Mouse (Mus musculus) lung, embryonic 16.5 days (tissue): Measurements from ENCODE around the gene Inpp5b. TPM values are rescaled to one million over a fixed set of nuclear protein-coding genes. Genes with fewer than 3 reads are reported as not detected.
"Not testable (repeated sequence)": the region's sequence is repeated elsewhere in the genome, so short reads cannot be mapped to it uniquely, and the experiment has no call there.

ENCODE experiments used
- ATAC-seq: fragments of 200-750 bp; cut with Nextera tagmentation; 2 replicates; pipeline ENCODE4 v1.8.0; 2017; ENCODE audit warnings: low read depth, mild to moderate bottlenecking, moderate library complexity
- H3K27ac ChIP-seq: fragments of 300-500 bp; sonication (generic); 2 replicates; pipeline ENCODE4 v1.5.1; 2014; ENCODE audit warnings: mild to moderate bottlenecking, control low read depth, low read length
- H3K27me3 ChIP-seq: fragments of 300-500 bp; sonication (generic); 2 replicates; pipeline ENCODE4 v1.6.1; 2014; ENCODE audit warnings: low read depth, low read length, mixed read lengths; ENCODE audit not compliant: control insufficient read depth, insufficient read depth
- H3K36me3 ChIP-seq: fragments of 300-500 bp; sonication (generic); 2 replicates; pipeline ENCODE4 v1.6.1; 2014; ENCODE audit warnings: low read length; ENCODE audit not compliant: control insufficient read depth, insufficient read depth
- H3K4me1 ChIP-seq: fragments of 300-500 bp; sonication (generic); replicated peaks from 2 replicates; pipeline ENCODE4 v1.6.1; 2014; ENCODE audit warnings: low read length, mixed read lengths; ENCODE audit not compliant: control insufficient read depth, insufficient read depth
- H3K4me2 ChIP-seq: fragments of 300-500 bp; sonication (generic); 2 replicates; pipeline ENCODE4 v1.6.1; 2014; ENCODE audit warnings: low read depth, low read length, control low read depth
- H3K4me3 ChIP-seq: fragments of 300-500 bp; sonication (generic); 2 replicates; pipeline ENCODE4 v1.5.1; 2014; ENCODE audit warnings: mild to moderate bottlenecking, low read length, control low read depth
- H3K9ac ChIP-seq: fragments of 300-500 bp; sonication (generic); 2 replicates; pipeline ENCODE4 v1.6.1; 2014; ENCODE audit warnings: low read length, control low read depth
- H3K9me3 ChIP-seq: fragments of 300-500 bp; sonication (generic); 2 replicates; pipeline ENCODE4 v1.6.1; 2016; ENCODE audit warnings: low read length; ENCODE audit not compliant: control insufficient read depth
- WGBS: fragments of 180-500 bp; shearing (Covaris S2); extraction: QIAGEN DNeasy Blood & Tissue Kit; methylation state at CpG from one replicate; pipeline ENCODE4 v1.1.7; 2014; 5-methylcytosine and 5-hydroxymethylcytosine counted together
- polyA plus RNA-seq: library from polyadenylated mRNA; unstranded; fragments of >200 nt; fragmentation: Nextera tagmentation; extraction: Ambion mirVana; gene quantifications from 2 replicates; pipeline ENCODE4 v1.2.1, GENCODE M21; 2015

Gene Inpp5b
- polyA plus RNA-seq, 1 experiment from 2014 or later: 36.0 TPM

DNA sequence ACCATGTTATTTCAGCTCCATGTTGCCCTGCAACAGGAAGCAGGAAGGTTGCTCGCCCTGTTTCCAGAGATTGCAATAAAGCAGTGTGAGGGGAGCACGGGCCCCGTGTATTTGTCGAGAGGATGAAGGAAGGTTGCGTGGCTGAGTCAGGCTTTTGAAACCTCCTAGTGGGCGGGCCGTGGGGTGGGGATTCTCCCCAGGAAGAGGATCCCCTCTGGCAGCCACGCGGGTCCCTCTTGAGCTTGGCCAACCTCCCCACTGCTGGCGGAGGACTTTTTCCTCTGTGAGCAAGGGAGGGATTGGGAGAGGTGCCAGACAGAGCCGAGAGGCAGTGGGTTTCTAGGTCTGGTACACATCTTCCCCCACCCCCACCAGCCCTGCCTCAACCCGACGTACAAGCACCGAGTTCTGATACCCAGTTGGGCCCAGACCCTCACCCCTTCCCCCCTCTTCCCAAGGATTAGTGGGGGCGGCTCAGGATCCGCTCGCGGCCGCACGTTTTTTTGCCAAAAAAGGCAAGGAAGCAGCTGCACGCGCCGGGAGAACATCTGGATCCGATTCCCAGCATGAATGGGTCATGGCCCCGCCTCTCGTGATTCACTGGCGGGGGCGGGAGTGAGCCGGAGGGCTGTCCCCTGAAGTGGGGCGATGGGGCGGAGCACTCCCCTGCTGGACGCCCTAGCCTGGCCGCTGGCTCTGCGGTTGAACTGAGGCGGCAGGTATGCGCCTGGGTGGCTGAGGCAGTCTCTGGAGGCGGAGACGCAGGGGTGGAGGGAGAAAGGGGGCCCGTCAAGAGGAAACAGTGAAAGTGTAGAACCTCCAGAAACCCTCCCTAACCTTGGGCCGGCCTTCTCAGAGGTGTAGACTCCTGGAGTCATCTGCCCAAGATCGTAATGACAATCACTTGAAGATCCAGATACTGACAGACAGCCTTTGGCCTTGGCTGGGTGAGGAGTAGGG lies 32.9 kb upstream of the Inpp5b start:
- H3K4me1 ChIP-seq: peaks cover 36% of the 10 kb centered on the region
- no peaks in the 10 kb centered on the region for H3K9me3 ChIP-seq
- H3K9ac ChIP-seq: peak overlapping the region; percentile 65
- peak overlapping the region; percentile 69 for H3K4me2 ChIP-seq
- H3K36me3 ChIP-seq: no peaks in the 10 kb centered on the region; the same call in 1 of the 2 replicates
- peak overlapping the region; percentile 46 for H3K4me3 ChIP-seq
- 1% methylated on average over 41 of the region's 41 CpGs for WGBS
- H3K27ac ChIP-seq: peak overlapping the region; percentile 96
- H3K27me3 ChIP-seq: no peaks in the 10 kb centered on the region
- peak; percentile 90 for ATAC-seq

DNA sequence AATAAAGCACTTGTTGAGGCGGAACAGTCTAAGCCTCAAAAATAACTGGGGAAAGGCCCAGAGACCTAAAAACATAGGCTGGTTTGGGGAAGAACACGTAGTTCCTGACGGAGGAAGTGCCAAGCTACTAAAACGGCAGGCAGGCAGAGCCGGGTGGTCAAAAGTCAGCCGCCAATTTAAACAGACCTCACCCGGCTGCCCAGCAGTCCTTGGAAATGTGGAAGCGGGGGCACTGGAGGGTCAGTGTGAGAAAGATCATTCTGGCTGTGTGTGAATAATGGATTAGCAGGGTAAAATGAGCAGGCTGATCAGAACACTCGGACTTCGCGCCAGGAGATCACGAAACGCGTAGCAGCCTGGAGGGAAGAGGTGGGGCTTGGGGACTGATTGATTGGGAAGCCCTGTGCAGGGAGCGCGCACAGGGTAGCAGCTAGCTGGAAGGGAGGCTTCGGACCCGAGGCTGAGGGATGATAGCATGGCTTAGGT lies 31.6 kb upstream of the Inpp5b start:
- WGBS: 3% methylated on average over 18 of the region's 18 CpGs
- H3K4me1 ChIP-seq: peaks cover 24% of the 10 kb centered on the region
- ATAC-seq: no peak

DNA sequence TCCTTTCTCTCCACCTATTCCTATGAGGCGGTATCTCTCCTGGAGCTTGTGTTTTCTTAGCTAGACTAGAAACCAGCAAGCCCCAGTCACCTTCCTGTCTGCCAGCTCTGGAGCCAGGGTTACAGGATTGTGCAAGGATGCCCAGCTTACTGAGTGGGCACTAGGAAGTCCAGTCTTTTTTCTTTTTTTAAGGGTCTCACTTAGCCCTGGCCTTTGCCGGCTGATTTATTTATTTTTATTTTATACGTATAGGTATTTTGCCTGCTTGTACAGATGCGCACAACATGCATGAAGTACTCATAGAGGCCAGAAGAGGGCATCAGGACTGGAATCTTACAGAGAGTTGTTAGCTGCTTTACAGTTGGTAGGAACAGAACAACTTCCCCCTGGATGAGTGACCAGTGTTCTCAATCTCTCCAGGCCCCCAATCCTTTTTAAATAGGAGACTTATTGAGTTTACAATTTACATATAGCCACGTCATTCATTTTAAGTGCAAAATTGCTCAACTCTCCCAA lies 30.8 kb upstream of the Inpp5b start:
- H3K4me3 ChIP-seq: no peak overlapping the region
- H3K36me3 ChIP-seq: no peaks in the 10 kb centered on the region; the same call in 1 of the 2 replicates
- H3K9me3 ChIP-seq: no peaks in the 10 kb centered on the region
- H3K4me2 ChIP-seq: no peak overlapping the region
- no peak overlapping the region for H3K27ac ChIP-seq
- peaks cover 19% of the 10 kb centered on the region for H3K4me1 ChIP-seq
- H3K9ac ChIP-seq: no peak overlapping the region
- no peaks in the 10 kb centered on the region for H3K27me3 ChIP-seq
- 5% methylated on average over 5 of the region's 5 CpGs for WGBS
- ATAC-seq: no peak

More for the DNA sequence above, 31.6 kb upstream of the Inpp5b start:
- H3K36me3 ChIP-seq: no peaks in the 10 kb centered on the region; the same call in 1 of the 2 replicates
- no peaks in the 10 kb centered on the region for H3K27me3 ChIP-seq
- peak overlapping the region; percentile 69 for H3K4me2 ChIP-seq
- peak overlapping the region; percentile 30 for H3K4me3 ChIP-seq
- H3K9me3 ChIP-seq: no peaks in the 10 kb centered on the region
- peak overlapping the region; percentile 59 for H3K9ac ChIP-seq
- peak overlapping the region; percentile 96 for H3K27ac ChIP-seq

- Histone ChIP-seq H3K27ac (no peak overlapping the region), H3K27me3 (no peaks in the 10 kb centered on the region), H3K36me3 (peaks cover 4% of the 10 kb centered on the region; the same call in 1 of the 2 replicates), H3K4me3 (no peak overlapping the region), H3K4me1 (peaks cover 19% of the 10 kb centered on the region), H3K9me3 (no peaks in the 10 kb centered on the region), H3K9ac (no peak overlapping the region), H3K4me2 (no peak overlapping the region)
- 82% methylated on average over 6 of the region's 6 CpGs for WGBS
- ATAC-seq: no peak
Observed at GRCm38 (mm10) chr4:124712618-124713017, 29.0 kb upstream of the Inpp5b start.

GRCm38 (mm10) chr4:124713850-124714249 lies 27.8 kb upstream of the Inpp5b start:
- not testable (repeated sequence) for H3K27ac ChIP-seq, H3K9ac ChIP-seq, H3K4me2 ChIP-seq, H3K27me3 ChIP-seq, H3K4me3 ChIP-seq, H3K9me3 ChIP-seq, ATAC-seq
- peaks cover 15% of the 10 kb centered on the region for H3K4me1 ChIP-seq
- peaks cover 11% of the 10 kb centered on the region for H3K36me3 ChIP-seq
- WGBS: 63% methylated on average over 5 of the region's 5 CpGs

GRCm38 (mm10) chr4:124714545-124715481 lies 26.8 kb upstream of the Inpp5b start, which contains the start of gene Sf3a3:
TSS of gene Sf3a3 (plus strand) at chr4:124714776.
- Histone ChIP-seq H3K27ac (no peak within 1 kb of the TSS; the same call in 1 of the 2 replicates), H3K9ac (peak within 1 kb of the TSS; percentile 89), H3K4me3 (peak within 1 kb of the TSS; percentile 80), H3K36me3 (peaks cover 15% of the 10 kb centered on the region), H3K4me2 (peak within 1 kb of the TSS; percentile 75), H3K4me1 (peaks cover 9% of the 10 kb centered on the region), H3K27me3 (no peaks in the 10 kb centered on the region), H3K9me3 (no peaks in the 10 kb centered on the region)
- WGBS: under 1% methylated on average over 57 of the region's 57 CpGs
- ATAC-seq: peak; percentile 94

- H3K27ac ChIP-seq: no peak overlapping the region
- H3K4me3 ChIP-seq: no peak overlapping the region
- H3K36me3 ChIP-seq: peaks cover 29% of the 10 kb centered on the region
- ATAC-seq: no peak
- H3K4me2 ChIP-seq: no peak overlapping the region
- H3K9ac ChIP-seq: no peak overlapping the region
- H3K4me1 ChIP-seq: peaks cover 3% of the 10 kb centered on the region
- WGBS: 95% methylated on average over 4 of the region's 4 CpGs
- H3K27me3 ChIP-seq: no peaks in the 10 kb centered on the region
- H3K9me3 ChIP-seq: no peaks in the 10 kb centered on the region
Observed at GRCm38 (mm10) chr4:124719101-124719500, 22.5 kb upstream of the Inpp5b start.

- no peak for ATAC-seq
- Histone ChIP-seq H3K4me1 (no peaks in the 10 kb centered on the region), H3K27me3 (no peaks in the 10 kb centered on the region), H3K4me2 (no peak overlapping the region), H3K36me3 (peaks cover 59% of the 10 kb centered on the region), H3K27ac (no peak overlapping the region), H3K9ac (no peak overlapping the region), H3K4me3 (no peak overlapping the region), H3K9me3 (no peaks in the 10 kb centered on the region)
- WGBS: 91% methylated on average over 6 of the region's 6 CpGs
Observed at GRCm38 (mm10) chr4:124726121-124726520, 15.5 kb upstream of the Inpp5b start.
